In genomic region chr12:5410391-5411115, GRCm38 (mm10) we compare ENCODE assay signal across 8 mouse cellular contexts. TPM values are rescaled to one million over a fixed set of nuclear protein-coding genes. Genes with fewer than 3 reads are reported as not detected.
DNase-seq lines count a peak whose midpoint lies in the region; ATAC-seq and TF ChIP-seq lines count a peak whose summit lies in the region.

No protein-coding gene starts in this region.

- 0 out of 2 replicates have a peak, but pooled peaks cover 2% of the 10 kb centered on the region for H3K27me3 ChIP-seq in hindbrain, embryonic 11.5 days (ENCODE audit: control insufficient read depth, insufficient read depth, low read length)
- no peaks in the 10 kb centered on the region for H3K27me3 ChIP-seq in lung, embryonic 14.5 days (ENCODE audit: insufficient read depth, low read length)

- no peaks in the 10 kb centered on the region for H3K9me3 ChIP-seq in hindbrain, embryonic 11.5 days (ENCODE audit: control insufficient read depth, low read length)
- H3K9me3 ChIP-seq in lung, embryonic 14.5 days (ENCODE audit: low read depth, low read length): no peaks in the 10 kb centered on the region

- H3K9ac ChIP-seq in hindbrain, embryonic 11.5 days (ENCODE audit: low read depth, low read length): no peak overlapping the region
- H3K9ac ChIP-seq in lung, embryonic 14.5 days: no peak overlapping the region

- peak; percentile 95 for TF ChIP-seq CTCF in lung, embryonic 14.5 days (IDR thresholded peaks at IDR 0.05; ENCODE audit: low read depth)

- no peaks in the 10 kb centered on the region for H3K36me3 ChIP-seq in hindbrain, embryonic 11.5 days (ENCODE audit: control insufficient read depth, insufficient read depth, low read length)
- H3K36me3 ChIP-seq in lung, embryonic 14.5 days (ENCODE audit: insufficient read depth): no peaks in the 10 kb centered on the region

- no peak overlapping the region for H3K4me3 ChIP-seq in hindbrain, embryonic 11.5 days (ENCODE audit: low read depth, low read length)
- 0 out of 2 replicates have a peak overlapping the region, but pooled peaks have one; percentile 2 for H3K4me3 ChIP-seq in lung, embryonic 14.5 days (ENCODE audit: low read depth, low read length)

- peak; percentile 93 for ATAC-seq in hindbrain, embryonic 11.5 days (ENCODE audit: low FRiP score)
- peak; percentile 94 for ATAC-seq in lung, embryonic 14.5 days (ENCODE audit: insufficient read depth)

- peak; percentile 88 for DNase-seq in ZHBTc4 (ENCODE audit: low read depth, low spot score)
- peak; percentile 86 to 93 for DNase-seq in cerebellum, postnatal 25 days
- peak; percentile 72 to 85 for DNase-seq in frontal cortex, postnatal 25 days (ENCODE audit: low spot score in 2 of 2)
- DNase-seq in hindbrain, embryonic 11.5 days (ENCODE audit: low spot score): peak; percentile 95
- DNase-seq in layer of hippocampus, adult 9-10 months (ENCODE audit: low spot score): peak; percentile 72
- peak; percentile 99 for DNase-seq in lung, embryonic 14.5 days
- peak; percentile 98 for DNase-seq in retina, embryonic 14.5 days (ENCODE audit: low spot score)
- DNase-seq in urinary bladder, postnatal 10 days (ENCODE audit: low spot score): peak; percentile 62

- H3K4me1 ChIP-seq in hindbrain, embryonic 11.5 days (replicated peaks; ENCODE audit: control insufficient read depth, insufficient read depth, low read length): no peaks in the 10 kb centered on the region
- H3K4me1 ChIP-seq in lung, embryonic 14.5 days (ENCODE audit: insufficient read depth): no peaks in the 10 kb centered on the region; the same call in 1 of the 2 replicates

- 8% methylated on average over 16 of the region's 16 CpGs for WGBS in hindbrain, embryonic 11.5 days
- 4% methylated on average over 16 of the region's 16 CpGs for WGBS in lung, embryonic 14.5 days

- no peak overlapping the region for H3K4me2 ChIP-seq in hindbrain, embryonic 11.5 days (replicated peaks; ENCODE audit: low read depth, low read length)
- peak overlapping the region; percentile 56 for H3K4me2 ChIP-seq in lung, embryonic 14.5 days

- no peak overlapping the region for H3K27ac ChIP-seq in hindbrain, embryonic 11.5 days (ENCODE audit: low read depth, low read length)
- H3K27ac ChIP-seq in lung, embryonic 14.5 days (ENCODE audit: low read depth): no peak overlapping the region

RNA-seq across cellular contexts. Expression of gene Klhl29, which starts 35.1 kb away (rescaled TPM):
- 2.2 and 2.6 TPM in 2 replicates for polyA plus RNA-seq in hindbrain, embryonic 11.5 days (2014; fragmentation: Nextera tagmentation; extraction: Ambion mirVana)
- 0.97 and 1.2 TPM in 2 replicates for polyA plus RNA-seq in lung, embryonic 14.5 days (2014; fragmentation: Nextera tagmentation; extraction: Ambion mirVana)
